Comparison of ENCODE assay signal across 23 mouse cellular contexts in genomic region chr4:133532777-133533176, GRCm38 (mm10). TPM values are rescaled to one million over a fixed set of nuclear protein-coding genes. Genes with fewer than 3 reads are reported as not detected.
"Had no signal": no experiment of that assay in that cellular context is flagged by ENCODE, and none has a peak within 500 bp of the region (broad histone marks: within the 10 kb centered on the region; RNA-seq: fewer than 3 reads in every experiment).

No protein-coding gene starts in this region.

- H3K27ac ChIP-seq: hindbrain, postnatal 0 days; left cerebral cortex, adult 2 months; liver, embryonic 15.5 days had no signal

- H3K27me3 ChIP-seq: liver, embryonic 15.5 days had no signal

- H3K9ac ChIP-seq: liver, embryonic 15.5 days had no signal

- DNase-seq: kidney, adult 18-20 months; layer of hippocampus, postnatal 36 days; lung, adult 2 months; lung, postnatal 14 days; lung, postnatal 4 days; midbrain, embryonic 14.5 days; thymus, postnatal 25 days had no signal

- ATAC-seq: hindbrain, postnatal 0 days; inflammation-experienced regulatory T-cells, adult 6 months had no signal

- H3K4me2 ChIP-seq: liver, embryonic 15.5 days; midbrain, embryonic 11.5 days had no signal

- H3K4me3 ChIP-seq: left cerebral cortex, adult 2 months; liver, embryonic 15.5 days had no signal

- H3K9me3 ChIP-seq: liver, embryonic 15.5 days had no signal

RNA-seq across cellular contexts. Expression of gene Kdf1, which starts 14.0 kb away (rescaled TPM):
- total RNA-seq: left cerebral cortex, postnatal 36 days; megakaryocyte progenitor cell, adult 5-6 weeks; megakaryocyte-erythroid progenitor cell, adult 5-6 weeks had no signal

RNA-seq across cellular contexts. Expression of gene Nr0b2, which starts 20.4 kb away (rescaled TPM):
- total RNA-seq: layer of hippocampus, adult 8-10 months; layer of hippocampus, postnatal 10 days; layer of hippocampus, postnatal 36 days; left cerebral cortex, adult 2 months; left cerebral cortex, postnatal 10 days; left cerebral cortex, postnatal 36 days; megakaryocyte-erythroid progenitor cell, adult 5-6 weeks; midbrain, postnatal 0 days had no signal
- polyA plus RNA-seq: inflammation-experienced regulatory T-cells, adult 6 months; limb, embryonic 11.5 days; midbrain, embryonic 11.5 days; midbrain, embryonic 14.5 days; midbrain, postnatal 0 days; neural tube, embryonic 11.5 days; neural tube, embryonic 14.5 days; urinary bladder, adult 2 months had no signal

RNA-seq across cellular contexts. Expression of gene Trnp1, which starts 34.4 kb away (rescaled TPM):
- total RNA-seq: megakaryocyte progenitor cell, adult 5-6 weeks had no signal
- polyA plus RNA-seq: inflammation-experienced regulatory T-cells, adult 6 months had no signal
